Mouse (Mus musculus) liver, embryonic 13.5 days (tissue): ENCODE data around the gene Ehmt1. TPM values are rescaled to one million over a fixed set of nuclear protein-coding genes. Genes with fewer than 3 reads are reported as not detected.
A peak's percentile ranks its signal among the peaks of the same experiment; 100 is the strongest.

Source experiments
- ATAC-seq: fragments of 200-750 bp; cut with Nextera tagmentation; 2 replicates; pipeline ENCODE4 v1.8.0; 2017; ENCODE audit warnings: low read depth, mild to moderate bottlenecking, moderate number of reproducible peaks, moderate library complexity
- DNase-seq: peaks from one replicate; pipeline ENCODE4 v3.0.0; 2022
- H3K27ac ChIP-seq: fragments of 300-500 bp; sonication (generic); 2 replicates; pipeline ENCODE4 v1.5.1; 2015; ENCODE audit warnings: moderate library complexity, mild to moderate bottlenecking, inconsistent platforms
- H3K27me3 ChIP-seq: fragments of 300-500 bp; sonication (generic); 2 replicates; pipeline ENCODE4 v1.6.1; 2015; ENCODE audit warnings: mild to moderate bottlenecking, inconsistent platforms
- H3K36me3 ChIP-seq: fragments of 300-500 bp; sonication (generic); 2 replicates; pipeline ENCODE4 v1.6.1; 2015; ENCODE audit warnings: mild to moderate bottlenecking, inconsistent platforms
- H3K4me1 ChIP-seq: fragments of 300-500 bp; sonication (generic); replicated peaks from 2 replicates; pipeline ENCODE4 v1.6.1; 2015; ENCODE audit warnings: inconsistent platforms
- H3K4me2 ChIP-seq: fragments of 300-500 bp; sonication (generic); 2 replicates; pipeline ENCODE4 v1.6.1; 2015; ENCODE audit warnings: inconsistent platforms, mild to moderate bottlenecking, moderate library complexity
- H3K4me3 ChIP-seq: fragments of 300-500 bp; sonication (generic); replicated peaks from 2 replicates; pipeline ENCODE4 v1.5.1; 2015; ENCODE audit warnings: mild to moderate bottlenecking, inconsistent platforms
- H3K9ac ChIP-seq: fragments of 300-500 bp; sonication (generic); 2 replicates; pipeline ENCODE4 v1.6.1; 2015; ENCODE audit warnings: mild to moderate bottlenecking, inconsistent platforms
- H3K9me3 ChIP-seq: fragments of 300-500 bp; sonication (generic); replicated peaks from 2 replicates; pipeline ENCODE4 v1.6.1; 2016; ENCODE audit warnings: inconsistent platforms
- WGBS: fragments of 180-500 bp; shearing (Covaris S2); methylation state at CpG from one replicate; pipeline ENCODE4 v1.1.7; 2015; ENCODE audit not compliant: insufficient replicate concordance; 5-methylcytosine and 5-hydroxymethylcytosine counted together
- polyA plus RNA-seq: library from polyadenylated mRNA; unstranded; fragments of >200 nt; fragmentation: Nextera tagmentation; extraction: Ambion mirVana; gene quantifications from 2 replicates; pipeline ENCODE4 v1.2.1, GENCODE M21; 2015

Gene Ehmt1
- polyA plus RNA-seq, 1 experiment from 2014 or later = 19.0 TPM

- H3K36me3 ChIP-seq = peaks cover 13% of the 10 kb centered on the region
These were observed 10.2 kb upstream of the Ehmt1 start for GRCm38 (mm10) chr2:24929593-24929992.

DNA sequence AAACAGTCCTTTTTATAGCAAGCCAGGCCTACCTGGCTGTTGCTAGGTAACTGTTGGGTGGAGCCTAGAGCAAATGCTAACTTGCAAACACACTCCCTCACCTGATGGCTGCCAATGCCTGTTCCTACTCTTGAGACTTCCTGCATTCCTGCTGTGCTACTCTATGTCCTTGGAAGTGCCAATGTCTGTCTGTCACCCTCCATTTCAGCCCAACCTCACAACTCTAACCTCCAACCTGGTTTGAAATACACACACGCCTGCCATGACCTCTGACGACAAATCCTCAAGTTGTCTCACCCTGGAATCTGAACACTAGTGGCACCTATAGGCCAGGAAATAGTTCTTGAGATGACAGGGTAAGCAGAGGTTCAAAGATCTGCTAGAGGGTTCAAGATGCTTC is 9.7 kb upstream of the Ehmt1 start:
- Histone ChIP-seq H3K27ac (no peak overlapping the region), H3K36me3 (peaks cover 13% of the 10 kb centered on the region), H3K27me3 (no peaks in the 10 kb centered on the region), H3K4me2 (no peak overlapping the region), H3K4me3 (no peak overlapping the region), H3K9ac (no peak overlapping the region), H3K4me1 (peaks cover 19% of the 10 kb centered on the region), H3K9me3 (no peaks in the 10 kb centered on the region)
- 65% methylated on average over 2 of the region's 2 CpGs for WGBS
- ATAC-seq = no peak
- DNase-seq = no peak

More at GRCm38 (mm10) chr2:24929593-24929992, 10.2 kb upstream of the Ehmt1 start:
- WGBS = 90% methylated on average over 5 of the region's 5 CpGs
- Histone ChIP-seq H3K27ac (no peak overlapping the region), H3K4me2 (no peak overlapping the region), H3K9ac (no peak overlapping the region), H3K27me3 (no peaks in the 10 kb centered on the region), H3K4me1 (peaks cover 23% of the 10 kb centered on the region), H3K9me3 (no peaks in the 10 kb centered on the region), H3K4me3 (no peak overlapping the region)
- ATAC-seq (no peak), DNase-seq (no peak)

GRCm38 (mm10) chr2:24927810-24928479 is 8.5 kb upstream of the Ehmt1 start:
- no peak for DNase-seq

DNA sequence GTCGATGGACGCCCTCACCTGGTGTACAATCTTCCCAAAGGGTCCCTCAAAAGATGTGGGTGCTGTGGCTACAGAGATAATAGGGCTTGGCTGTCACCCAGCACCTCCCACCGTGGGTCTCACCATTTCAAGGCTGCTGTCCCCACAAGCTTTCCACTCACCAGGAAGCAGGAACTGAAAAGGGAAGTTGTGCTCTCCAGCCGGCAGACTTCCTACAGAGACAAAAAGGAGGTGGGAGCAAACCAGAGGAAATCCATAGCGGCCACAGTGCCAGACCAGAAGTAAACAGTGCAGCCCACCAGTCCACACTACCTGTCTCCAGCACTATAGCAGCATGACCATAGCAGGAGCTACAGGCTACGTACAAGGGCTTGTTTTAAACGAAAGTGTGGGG is 7.5 kb upstream of the Ehmt1 start:
- Histone ChIP-seq H3K27ac (no peak overlapping the region; the same call in 1 of the 2 replicates), H3K4me3 (no peak overlapping the region), H3K4me1 (peaks cover 9% of the 10 kb centered on the region), H3K9me3 (no peaks in the 10 kb centered on the region), H3K27me3 (no peaks in the 10 kb centered on the region), H3K9ac (no peak overlapping the region), H3K4me2 (no peak overlapping the region), H3K36me3 (peaks cover 13% of the 10 kb centered on the region)
- ATAC-seq (no peak), DNase-seq (no peak)
- 38% methylated on average over 7 of the region's 7 CpGs for WGBS

More at GRCm38 (mm10) chr2:24927810-24928479, 8.5 kb upstream of the Ehmt1 start:
- Histone ChIP-seq H3K36me3 (peaks cover 13% of the 10 kb centered on the region), H3K27me3 (no peaks in the 10 kb centered on the region), H3K4me3 (no peak overlapping the region), H3K9me3 (no peaks in the 10 kb centered on the region), H3K9ac (no peak overlapping the region), H3K4me2 (no peak overlapping the region), H3K4me1 (peaks cover 9% of the 10 kb centered on the region), H3K27ac (no peak overlapping the region)
- no peak for ATAC-seq
- WGBS = 71% methylated on average over 4 of the region's 4 CpGs

DNA sequence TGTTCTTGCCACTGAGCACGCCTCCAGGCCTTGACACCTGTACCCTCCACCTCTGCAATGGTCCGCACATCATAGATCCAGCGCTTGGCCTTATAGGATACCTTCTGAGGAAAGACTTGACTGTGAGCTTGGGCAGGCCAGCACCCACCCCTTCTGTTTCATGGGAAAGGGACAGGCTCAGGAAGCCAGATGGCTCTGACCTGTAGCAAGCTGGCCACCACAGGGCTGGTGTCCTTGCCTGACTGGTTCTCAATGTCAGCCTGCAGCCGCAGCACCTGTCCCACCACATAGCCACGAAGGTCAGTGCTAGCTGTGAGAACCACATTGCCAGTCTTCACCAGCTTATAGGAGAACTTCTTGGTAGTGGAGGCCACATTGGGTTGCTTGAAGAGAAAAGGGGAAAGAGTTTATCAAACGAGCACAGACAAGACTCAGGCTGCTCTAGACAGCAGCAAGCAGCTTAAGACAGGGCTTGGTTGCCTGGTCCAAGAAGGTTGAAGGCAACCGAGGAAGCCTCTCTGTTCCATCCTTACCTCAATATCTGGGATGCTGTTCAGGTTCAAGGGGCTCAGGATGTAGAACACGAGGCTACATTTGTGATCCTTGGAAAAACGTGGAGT is 7.0 kb upstream of the Ehmt1 start:
- H3K36me3 ChIP-seq = peaks cover 13% of the 10 kb centered on the region

GRCm38 (mm10) chr2:24925284-24925683 is 5.9 kb upstream of the Ehmt1 start:
- H3K4me2 ChIP-seq = no peak overlapping the region
- H3K4me3 ChIP-seq = no peak overlapping the region
- DNase-seq (no peak), ATAC-seq (no peak)
- H3K36me3 ChIP-seq = peaks cover 13% of the 10 kb centered on the region
- no peaks in the 10 kb centered on the region for H3K9me3 ChIP-seq
- H3K27ac ChIP-seq = no peak overlapping the region
- no peaks in the 10 kb centered on the region for H3K27me3 ChIP-seq
- peaks cover 11% of the 10 kb centered on the region for H3K4me1 ChIP-seq
- H3K9ac ChIP-seq = 0 out of 2 replicates have a peak overlapping the region, but pooled peaks have one; percentile 17
- 77% methylated on average over 8 of the region's 8 CpGs for WGBS

More for the DNA sequence above, 7.0 kb upstream of the Ehmt1 start:
- Histone ChIP-seq H3K4me3 (no peak overlapping the region), H3K4me2 (no peak overlapping the region), H3K27ac (no peak overlapping the region), H3K27me3 (no peaks in the 10 kb centered on the region), H3K9me3 (no peaks in the 10 kb centered on the region), H3K4me1 (peaks cover 9% of the 10 kb centered on the region), H3K9ac (no peak overlapping the region)
- no peak for DNase-seq
- WGBS = 71% methylated on average over 9 of the region's 9 CpGs
- ATAC-seq = no peak

DNA sequence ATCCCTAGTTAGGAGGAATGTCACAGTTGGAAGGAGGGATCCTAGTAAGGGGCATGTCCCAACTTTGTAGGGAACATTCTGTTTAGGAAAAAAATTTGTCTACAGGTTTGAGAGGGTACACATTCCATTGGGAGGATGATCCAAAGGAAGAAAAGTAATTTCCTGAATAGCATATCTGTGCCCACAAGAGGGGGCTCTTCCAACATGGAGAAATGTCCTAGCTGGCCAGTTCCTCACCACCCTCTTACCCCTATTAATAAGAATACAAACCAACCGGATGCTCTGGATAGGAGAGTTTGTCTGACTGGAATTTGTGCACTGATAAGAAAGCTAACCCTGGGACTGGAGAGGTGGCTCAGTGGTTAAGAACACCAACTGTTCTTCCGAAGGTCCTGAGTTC is 4.1 kb upstream of the Ehmt1 start:
- DNase-seq = no peak
- WGBS = 48% methylated on average over 2 of the region's 2 CpGs
- H3K4me3 ChIP-seq = no peak overlapping the region
- no peak overlapping the region for H3K27ac ChIP-seq
- no peak overlapping the region for H3K4me2 ChIP-seq
- H3K27me3 ChIP-seq = no peaks in the 10 kb centered on the region
- H3K9ac ChIP-seq = no peak overlapping the region
- H3K4me1 ChIP-seq = peaks cover 17% of the 10 kb centered on the region
- no peak for ATAC-seq
- no peaks in the 10 kb centered on the region for H3K9me3 ChIP-seq
- peaks cover 13% of the 10 kb centered on the region for H3K36me3 ChIP-seq

DNA sequence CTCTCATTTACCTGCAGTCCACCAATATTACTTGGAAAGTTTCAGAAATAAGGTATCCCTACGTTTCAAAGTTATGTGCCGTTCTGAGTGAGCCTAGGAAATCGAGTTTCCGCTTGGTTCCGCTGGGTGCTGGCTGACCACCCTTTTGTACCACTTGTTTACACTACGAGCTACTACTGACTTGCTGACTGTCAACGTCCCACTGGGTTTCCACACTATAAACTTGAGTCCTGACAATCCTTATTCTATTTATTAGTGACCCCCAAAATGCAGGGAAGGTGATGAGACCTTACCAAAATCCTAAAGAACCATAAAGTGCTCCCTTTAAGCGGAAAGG is 393 bp upstream of the Ehmt1 start:
- Histone ChIP-seq H3K4me3 (peak overlapping the region; percentile 95), H3K9ac (peak overlapping the region; percentile 95), H3K36me3 (no peaks in the 10 kb centered on the region), H3K27ac (peak overlapping the region; percentile 83), H3K4me1 (peaks cover 23% of the 10 kb centered on the region), H3K4me2 (peak overlapping the region; percentile 73), H3K27me3 (no peaks in the 10 kb centered on the region), H3K9me3 (no peaks in the 10 kb centered on the region)
- DNase-seq (no peak), ATAC-seq (peak; percentile 63)
- 10% methylated on average over 8 of the region's 8 CpGs for WGBS

GRCm38 (mm10) chr2:24914762-24915161 is 4.7 kb downstream of the Ehmt1 start:
- Histone ChIP-seq H3K27me3 (no peaks in the 10 kb centered on the region), H3K4me2 (no peak overlapping the region), H3K9me3 (no peaks in the 10 kb centered on the region), H3K4me3 (no peak overlapping the region), H3K4me1 (peaks cover 24% of the 10 kb centered on the region), H3K9ac (no peak overlapping the region), H3K36me3 (peaks cover 10% of the 10 kb centered on the region), H3K27ac (no peak overlapping the region)
- WGBS = 93% methylated on average over 3 of the region's 3 CpGs
- DNase-seq (no peak), ATAC-seq (no peak)

DNA sequence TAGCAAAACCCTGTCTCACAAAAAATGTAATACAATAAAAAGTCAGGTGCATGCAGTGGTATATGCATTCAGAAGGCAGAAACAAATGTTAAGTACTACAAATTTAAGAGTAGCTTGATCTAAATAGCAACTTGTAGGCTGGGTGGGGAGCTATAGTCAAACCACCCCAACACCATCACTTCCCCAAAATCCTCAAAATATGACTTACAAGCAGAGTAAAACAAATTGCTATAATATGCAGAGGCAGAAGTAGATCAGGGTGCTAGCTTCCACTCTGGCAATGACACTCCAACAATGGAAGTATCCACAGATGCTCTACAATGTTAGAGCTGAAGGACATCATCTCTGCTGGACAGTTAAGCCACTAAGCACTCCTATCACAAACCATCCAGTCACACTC is 6.8 kb downstream of the Ehmt1 start:
- ATAC-seq = no peak
- H3K4me2 ChIP-seq = no peak overlapping the region

DNA sequence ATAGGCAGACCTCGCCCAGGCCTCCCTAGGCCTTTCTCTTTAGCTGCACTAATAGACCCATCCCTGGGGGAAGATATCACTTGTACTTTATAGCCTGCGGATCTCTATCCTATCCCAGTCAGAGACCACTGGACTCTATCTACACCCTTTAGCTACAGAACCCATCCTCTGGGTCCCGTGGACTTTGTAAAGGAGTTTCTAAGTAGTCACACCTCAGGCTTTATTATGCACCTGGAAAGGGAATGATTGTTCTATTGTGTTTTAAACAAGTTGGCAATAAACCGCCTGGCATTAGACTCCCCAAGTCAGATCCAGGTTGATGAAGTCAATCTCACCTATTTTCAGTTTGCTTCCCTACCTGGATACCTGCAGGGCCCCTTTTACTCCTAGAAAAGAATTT is 7.2 kb downstream of the Ehmt1 start:
- Histone ChIP-seq H3K4me3 (no peak overlapping the region), H3K27ac (no peak overlapping the region), H3K4me2 (no peak overlapping the region), H3K27me3 (no peaks in the 10 kb centered on the region), H3K36me3 (peaks cover 10% of the 10 kb centered on the region), H3K4me1 (peaks cover 10% of the 10 kb centered on the region), H3K9ac (no peak overlapping the region), H3K9me3 (no peaks in the 10 kb centered on the region)
- no peak for DNase-seq
- WGBS = 76% methylated on average over 4 of the region's 4 CpGs
- ATAC-seq = no peak

More for the DNA sequence above, 6.8 kb downstream of the Ehmt1 start:
- H3K9me3 ChIP-seq = no peaks in the 10 kb centered on the region
- no peak overlapping the region for H3K27ac ChIP-seq
- no peak for DNase-seq
- no peak overlapping the region for H3K4me3 ChIP-seq
- no peak overlapping the region for H3K9ac ChIP-seq
- no peaks in the 10 kb centered on the region for H3K27me3 ChIP-seq
- peaks cover 14% of the 10 kb centered on the region for H3K4me1 ChIP-seq
- peaks cover 10% of the 10 kb centered on the region for H3K36me3 ChIP-seq

GRCm38 (mm10) chr2:24910481-24910880 is 8.9 kb downstream of the Ehmt1 start:
- 51% methylated on average over 4 of the region's 4 CpGs for WGBS
- no peaks in the 10 kb centered on the region for H3K27me3 ChIP-seq
- DNase-seq (no peak), ATAC-seq (no peak)
- no peaks in the 10 kb centered on the region for H3K9me3 ChIP-seq
- H3K4me1 ChIP-seq = peaks cover 23% of the 10 kb centered on the region
- no peak overlapping the region for H3K4me3 ChIP-seq
- H3K27ac ChIP-seq = no peak overlapping the region
- no peak overlapping the region for H3K4me2 ChIP-seq
- no peak overlapping the region for H3K9ac ChIP-seq
- peaks cover 10% of the 10 kb centered on the region for H3K36me3 ChIP-seq
